Mouse (Mus musculus): Measurements from ENCODE around the gene Med9. TPM values are rescaled to one million over a fixed set of nuclear protein-coding genes. Genes with fewer than 3 reads are reported as not detected.

Med9 gene
- polyA plus RNA-seq, 2 experiments: 21.7 to 34.6 TPM

- no peak overlapping the region for H3K4me2 ChIP-seq (replicated peaks; ENCODE audit: low read depth, low read length, severe bottlenecking)
- TF ChIP-seq POLR2A (IDR thresholded peaks at IDR 0.05; ENCODE audit: borderline replicate concordance, extremely low read depth, insufficient read depth, insufficient read length): no peak
- no peak for ATAC-seq (ENCODE audit: low FRiP score, low read depth)
- H3K36me3 ChIP-seq (ENCODE audit: control insufficient read depth, insufficient read depth, low read length): no peaks in the 10 kb centered on the region
- no peak overlapping the region for H3K27ac ChIP-seq (replicated peaks; ENCODE audit: low read depth, low read length)
- no peaks in the 10 kb centered on the region for H3K27me3 ChIP-seq (ENCODE audit: control insufficient read depth, insufficient read depth, low read length)
- no peaks in the 10 kb centered on the region for H3K4me1 ChIP-seq (ENCODE audit: control insufficient read depth, insufficient read depth, low read length)
- DNase-seq (ENCODE audit: low spot score): no peak
- H3K9ac ChIP-seq (ENCODE audit: low read depth, low read length, severe bottlenecking): no peak overlapping the region
- H3K4me3 ChIP-seq (replicated peaks; ENCODE audit: low read length): no peak overlapping the region
- H3K9me3 ChIP-seq (ENCODE audit: control insufficient read depth, low read length): no peaks in the 10 kb centered on the region
- WGBS: 86% methylated on average over 6 of the region's 6 CpGs
Measured at GRCm38 (mm10) chr11:59906521-59907123, 41.4 kb upstream of the Med9 start.

GRCm38 (mm10) chr11:59908446-59908845 lies 39.6 kb upstream of the Med9 start:
- Histone ChIP-seq H3K4me3 (replicated peaks; ENCODE audit: low read length) (no peak overlapping the region), H3K4me2 (replicated peaks; ENCODE audit: low read depth, low read length, severe bottlenecking) (no peak overlapping the region), H3K4me1 (ENCODE audit: control insufficient read depth, insufficient read depth, low read length) (no peaks in the 10 kb centered on the region), H3K9me3 (ENCODE audit: control insufficient read depth, low read length) (no peaks in the 10 kb centered on the region), H3K27me3 (ENCODE audit: control insufficient read depth, insufficient read depth, low read length) (no peaks in the 10 kb centered on the region), H3K9ac (ENCODE audit: low read depth, low read length, severe bottlenecking) (no peak overlapping the region), H3K36me3 (ENCODE audit: control insufficient read depth, insufficient read depth, low read length) (no peaks in the 10 kb centered on the region), H3K27ac (replicated peaks; ENCODE audit: low read depth, low read length) (no peak overlapping the region)
- TF ChIP-seq POLR2A (IDR thresholded peaks at IDR 0.05; ENCODE audit: borderline replicate concordance, extremely low read depth, insufficient read depth, insufficient read length): no peak
- DNase-seq (ENCODE audit: low spot score) (no peak), ATAC-seq (ENCODE audit: low FRiP score, low read depth) (no peak)
- 66% methylated on average over 3 of the region's 3 CpGs for WGBS

GRCm38 (mm10) chr11:59910586-59910985 lies 37.4 kb upstream of the Med9 start:
- ATAC-seq (ENCODE audit: low FRiP score, low read depth): no peak
- Histone ChIP-seq H3K9ac (ENCODE audit: low read depth, low read length, severe bottlenecking) (no peak overlapping the region), H3K27ac (replicated peaks; ENCODE audit: low read depth, low read length) (no peak overlapping the region), H3K9me3 (ENCODE audit: control insufficient read depth, low read length) (no peaks in the 10 kb centered on the region), H3K4me2 (replicated peaks; ENCODE audit: low read depth, low read length, severe bottlenecking) (no peak overlapping the region), H3K36me3 (ENCODE audit: control insufficient read depth, insufficient read depth, low read length) (no peaks in the 10 kb centered on the region), H3K4me3 (replicated peaks; ENCODE audit: low read length) (no peak overlapping the region), H3K4me1 (ENCODE audit: control insufficient read depth, insufficient read depth, low read length) (no peaks in the 10 kb centered on the region), H3K27me3 (ENCODE audit: control insufficient read depth, insufficient read depth, low read length) (no peaks in the 10 kb centered on the region)
- DNase-seq (ENCODE audit: low spot score): no peak
- TF ChIP-seq POLR2A (IDR thresholded peaks at IDR 0.05; ENCODE audit: borderline replicate concordance, extremely low read depth, insufficient read depth, insufficient read length): no peak

GRCm38 (mm10) chr11:59911523-59911922 lies 36.5 kb upstream of the Med9 start:
- Histone ChIP-seq H3K4me2 (replicated peaks; ENCODE audit: low read depth, low read length, severe bottlenecking) (no peak overlapping the region), H3K9ac (ENCODE audit: low read depth, low read length, severe bottlenecking) (no peak overlapping the region), H3K4me3 (replicated peaks; ENCODE audit: low read length) (no peak overlapping the region), H3K27ac (replicated peaks; ENCODE audit: low read depth, low read length) (no peak overlapping the region), H3K36me3 (ENCODE audit: control insufficient read depth, insufficient read depth, low read length) (no peaks in the 10 kb centered on the region), H3K9me3 (ENCODE audit: control insufficient read depth, low read length) (no peaks in the 10 kb centered on the region), H3K4me1 (ENCODE audit: control insufficient read depth, insufficient read depth, low read length) (no peaks in the 10 kb centered on the region), H3K27me3 (ENCODE audit: control insufficient read depth, insufficient read depth, low read length) (no peaks in the 10 kb centered on the region)
- ATAC-seq (ENCODE audit: low FRiP score, low read depth) (no peak), DNase-seq (ENCODE audit: low spot score) (no peak)
- no peak for TF ChIP-seq POLR2A (IDR thresholded peaks at IDR 0.05; ENCODE audit: borderline replicate concordance, extremely low read depth, insufficient read depth, insufficient read length)
- WGBS: 90% methylated on average over 1 of the region's 1 CpGs

GRCm38 (mm10) chr11:59913702-59914101 lies 34.3 kb upstream of the Med9 start:
- TF ChIP-seq POLR2A (IDR thresholded peaks at IDR 0.05; ENCODE audit: borderline replicate concordance, extremely low read depth, insufficient read depth, insufficient read length): no peak
- 49% methylated on average over 4 of the region's 4 CpGs for WGBS
- no peaks in the 10 kb centered on the region for H3K36me3 ChIP-seq (ENCODE audit: control insufficient read depth, insufficient read depth, low read length)

GRCm38 (mm10) chr11:59918014-59918413 lies 30.0 kb upstream of the Med9 start:
- no peaks in the 10 kb centered on the region for H3K27me3 ChIP-seq (ENCODE audit: control insufficient read depth, insufficient read depth, low read length)
- H3K9ac ChIP-seq (ENCODE audit: low read depth, low read length, severe bottlenecking): no peak overlapping the region
- DNase-seq (ENCODE audit: low spot score) (no peak), ATAC-seq (ENCODE audit: low FRiP score, low read depth) (no peak)
- H3K4me1 ChIP-seq (ENCODE audit: control insufficient read depth, insufficient read depth, low read length): no peaks in the 10 kb centered on the region
- no peak overlapping the region for H3K4me2 ChIP-seq (replicated peaks; ENCODE audit: low read depth, low read length, severe bottlenecking)
- H3K9me3 ChIP-seq (ENCODE audit: control insufficient read depth, low read length): no peaks in the 10 kb centered on the region
- no peak for TF ChIP-seq POLR2A (IDR thresholded peaks at IDR 0.05; ENCODE audit: borderline replicate concordance, extremely low read depth, insufficient read depth, insufficient read length)
- WGBS: 65% methylated on average over 4 of the region's 4 CpGs
- no peak overlapping the region for H3K4me3 ChIP-seq (replicated peaks; ENCODE audit: low read length)
- no peak overlapping the region for H3K27ac ChIP-seq (replicated peaks; ENCODE audit: low read depth, low read length)
- no peaks in the 10 kb centered on the region for H3K36me3 ChIP-seq (ENCODE audit: control insufficient read depth, insufficient read depth, low read length)

More at GRCm38 (mm10) chr11:59913702-59914101, 34.3 kb upstream of the Med9 start:
- H3K9me3 ChIP-seq (ENCODE audit: control insufficient read depth, low read length): no peaks in the 10 kb centered on the region
- no peaks in the 10 kb centered on the region for H3K27me3 ChIP-seq (ENCODE audit: control insufficient read depth, insufficient read depth, low read length)
- no peaks in the 10 kb centered on the region for H3K4me1 ChIP-seq (ENCODE audit: control insufficient read depth, insufficient read depth, low read length)
- ATAC-seq (ENCODE audit: low FRiP score, low read depth) (no peak), DNase-seq (ENCODE audit: low spot score) (no peak)
- no peak overlapping the region for H3K4me3 ChIP-seq (replicated peaks; ENCODE audit: low read length)
- no peak overlapping the region for H3K9ac ChIP-seq (ENCODE audit: low read depth, low read length, severe bottlenecking)
- no peak overlapping the region for H3K27ac ChIP-seq (replicated peaks; ENCODE audit: low read depth, low read length)
- H3K4me2 ChIP-seq (replicated peaks; ENCODE audit: low read depth, low read length, severe bottlenecking): no peak overlapping the region

All from limb, embryonic 14.5 days (tissue).